Mouse (Mus musculus) colon, adult 2 months (tissue): ENCODE data around the gene Zfp651. TPM values are rescaled to one million over a fixed set of nuclear protein-coding genes. Genes with fewer than 3 reads are reported as not detected.

ENCODE experiments used
- polyA plus RNA-seq: library from polyadenylated mRNA; depleted of rRNA; stranded (reverse); fragments of >200 nt; gene quantifications from 2 replicates; pipeline ENCODE4 v1.2.3, GENCODE M21; 2012; rRNA removed

Zfp651 gene
- polyA plus RNA-seq: 21.9 and 23.4 TPM in 2 replicates

DNA sequence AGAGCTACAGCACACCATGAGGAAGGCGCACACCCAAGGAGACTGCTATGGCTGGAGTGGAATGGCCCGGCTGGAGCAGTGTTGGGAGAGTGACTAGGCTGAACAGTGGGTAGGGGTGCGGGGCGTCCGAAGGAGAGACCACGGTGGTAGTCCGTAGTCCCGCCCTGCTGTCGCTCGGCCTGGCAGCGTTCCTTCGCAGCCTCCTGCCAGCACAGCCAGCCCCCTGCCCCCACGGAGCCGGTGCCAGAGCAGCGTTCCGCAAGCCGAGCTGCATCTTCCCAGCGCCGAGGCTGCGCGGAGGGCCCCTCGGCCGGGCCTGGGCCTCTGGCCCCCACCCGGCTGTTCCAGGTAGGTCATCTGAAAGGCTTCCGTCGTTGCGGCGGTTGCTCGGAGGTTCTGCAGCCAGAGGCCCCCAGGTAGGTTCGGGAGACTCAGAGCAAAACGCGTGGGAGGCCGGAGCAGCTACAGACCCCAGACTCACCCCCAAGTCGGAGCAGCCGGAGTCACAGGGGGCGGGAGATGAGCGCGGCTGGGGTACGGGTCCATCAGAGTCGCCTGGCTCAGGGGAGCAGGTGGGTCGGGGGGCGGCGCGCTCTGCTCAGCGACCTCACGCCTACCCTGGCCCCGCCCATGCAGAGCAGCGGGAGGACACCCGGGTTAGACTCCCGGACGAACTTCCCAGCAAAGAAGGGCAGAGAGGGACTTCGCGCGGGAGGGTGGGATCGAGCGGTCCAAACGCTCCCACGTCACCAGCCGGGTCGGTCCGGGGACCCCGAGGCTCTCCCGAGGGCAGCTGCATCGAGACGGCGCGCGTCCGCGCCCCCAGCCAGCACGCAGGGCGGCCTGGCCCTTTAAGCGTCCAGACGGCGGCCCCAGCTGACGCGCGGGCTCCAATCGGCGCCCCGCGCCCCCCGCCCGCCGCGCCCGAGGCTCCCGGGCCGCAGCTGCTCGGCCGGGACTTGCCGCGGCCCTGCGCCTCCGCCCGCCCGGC, at the start of gene Zfp651:
Zfp651 (plus strand) TSS at position 240 of the 991 bp plus-strand sequence.

DNA sequence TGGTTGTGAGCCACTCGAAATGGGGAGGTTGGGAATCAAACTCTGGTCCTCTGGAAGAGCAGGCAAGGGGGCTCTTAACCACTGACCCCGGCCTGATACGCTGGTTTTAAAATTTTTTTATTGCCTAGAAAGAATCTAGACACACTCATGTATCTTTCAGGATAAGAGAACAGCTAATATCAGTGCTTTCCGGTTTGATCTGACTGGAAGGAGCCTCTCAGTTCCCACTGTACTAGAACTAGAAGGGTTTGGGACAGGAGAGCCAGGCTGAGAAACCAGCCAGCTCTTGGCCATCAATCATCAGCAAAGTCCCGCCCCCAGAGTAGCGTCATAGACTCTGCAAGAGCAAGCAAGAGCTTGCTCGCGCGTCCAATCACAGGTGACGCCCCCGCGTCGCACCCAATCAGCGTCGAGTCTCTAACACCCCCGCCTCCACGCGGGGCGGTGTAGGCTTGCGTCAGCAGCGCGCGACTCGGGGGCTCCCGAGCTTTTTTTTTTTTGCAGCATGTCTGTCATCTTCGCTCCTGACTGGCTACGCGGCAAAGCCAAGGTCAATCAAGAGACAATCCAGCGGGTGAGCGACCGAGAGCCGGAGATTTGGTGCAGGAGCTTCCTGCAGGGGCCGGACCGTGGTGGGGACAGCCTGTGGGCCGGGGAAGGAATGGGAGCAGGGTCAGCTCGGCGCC, 49.1 kb upstream of the Zfp651 start, which contains the start of gene Ss18l2:
Ss18l2 (plus strand) TSS at position 432 of the 686 bp plus-strand sequence.

DNA sequence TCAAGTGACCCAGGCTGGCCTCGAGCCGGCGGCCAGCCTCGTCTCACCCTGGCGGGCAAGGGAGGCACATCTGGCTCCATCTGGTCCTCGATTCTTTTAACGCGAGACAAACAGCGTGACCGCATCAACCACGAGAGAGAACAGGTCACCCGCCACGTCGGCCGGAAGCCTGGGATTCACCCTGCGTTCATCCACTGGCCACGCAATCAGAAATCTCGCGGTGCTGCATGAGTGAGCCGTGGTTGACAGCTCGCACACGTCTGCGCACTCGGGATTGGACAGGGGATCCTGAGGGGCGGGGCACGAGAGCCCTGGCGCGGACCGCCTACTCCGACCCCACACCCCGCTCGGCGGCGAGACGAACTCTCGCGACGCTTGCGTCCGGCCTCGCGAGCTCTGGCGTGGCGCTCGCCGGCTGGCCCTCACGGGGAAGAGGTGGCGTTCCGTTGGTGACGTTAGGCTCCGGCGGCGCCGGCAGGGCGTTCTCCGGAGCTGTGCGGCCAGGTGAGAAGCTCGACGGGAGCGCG, 40.3 kb upstream of the Zfp651 start, which contains the start of gene Nktr:
Nktr (plus strand) TSS at position 378 of the 527 bp plus-strand sequence.

DNA sequence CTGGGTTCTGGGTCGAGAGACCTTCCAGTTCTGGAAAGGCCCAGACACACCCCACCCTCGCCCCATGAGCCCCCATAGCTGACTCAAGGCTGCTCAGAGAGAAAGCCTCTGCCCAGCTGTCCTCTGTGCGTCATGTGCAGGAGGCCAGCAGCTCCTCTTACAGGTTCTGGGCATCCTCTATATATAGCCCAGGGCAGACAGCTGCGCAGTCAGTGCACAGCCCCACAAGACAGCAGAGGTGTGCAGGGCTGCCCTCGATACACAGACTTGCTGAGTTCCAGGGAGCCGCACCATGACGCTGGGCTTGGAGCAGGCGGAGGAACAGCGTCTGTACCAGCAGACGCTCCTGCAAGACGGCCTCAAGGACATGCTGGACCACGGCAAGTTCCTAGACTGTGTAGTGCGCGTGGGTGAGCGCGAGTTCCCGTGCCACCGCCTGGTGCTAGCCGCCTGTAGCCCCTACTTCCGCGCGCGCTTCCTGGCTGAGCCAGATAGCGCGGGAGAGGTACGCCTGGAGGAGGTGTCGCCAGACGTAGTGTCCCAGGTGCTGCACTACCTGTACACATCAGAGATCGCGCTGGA, 18.4 kb downstream of the Zfp651 start, which contains the start of gene Klhl40:
Klhl40 (plus strand) TSS at position 124 of the 582 bp plus-strand sequence.

DNA sequence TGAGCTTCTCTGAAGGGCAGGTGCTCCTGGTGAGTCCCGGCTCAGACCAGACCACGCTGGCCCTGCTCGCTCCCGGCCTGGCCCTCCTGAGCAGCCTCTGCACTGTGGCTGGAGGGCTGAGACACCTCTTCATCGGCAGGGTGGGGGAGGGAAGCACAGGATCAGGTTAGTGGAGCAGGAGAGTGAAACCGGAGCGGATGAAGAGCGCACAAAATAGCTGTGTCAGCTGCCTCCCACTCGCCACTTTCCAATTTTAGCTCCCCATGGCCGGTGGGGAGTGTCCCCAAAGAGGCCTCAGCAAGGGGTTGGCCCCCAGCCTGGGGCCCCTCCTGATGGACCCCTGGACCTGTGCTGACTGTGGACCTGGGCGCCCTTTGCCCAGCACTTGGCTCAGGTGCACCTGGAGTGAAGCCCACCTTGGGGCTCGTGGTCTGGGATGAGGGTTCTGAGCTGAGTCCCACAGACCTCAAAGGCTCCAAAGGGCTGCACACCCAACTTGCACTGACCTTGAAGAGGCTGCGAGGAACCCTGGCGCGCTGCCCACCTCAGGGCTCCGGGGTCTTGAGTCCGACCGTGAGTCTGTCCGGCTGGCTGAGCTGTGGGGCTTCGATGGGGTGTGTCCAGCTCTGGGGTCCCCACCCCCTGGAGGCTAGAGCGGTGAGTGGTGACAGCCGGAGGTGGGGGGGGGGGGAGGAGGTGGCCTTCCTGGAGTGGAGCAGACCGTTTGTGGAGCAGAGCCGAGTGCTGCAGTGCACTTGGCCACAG, 32.8 kb downstream of the Zfp651 start, which contains the start of gene Hhatl:
Hhatl (minus strand) TSS at position 751 of the 765 bp plus-strand sequence.

Other genes starting within 250 kb of the Zfp651 start
- 0.59 and 0.74 TPM in 2 replicates for gene Lyzl4, start 117.2 kb upstream of the Zfp651 start, polyA plus RNA-seq
- 124 and 132 TPM in 2 replicates for gene Vipr1, start 116.6 kb upstream of the Zfp651 start, polyA plus RNA-seq
- gene Sec22c, start 53.8 kb upstream of the Zfp651 start, polyA plus RNA-seq: 8.9 and 10.2 TPM in 2 replicates
- 16.9 and 22.0 TPM in 2 replicates for gene Ss18l2, start 49.0 kb upstream of the Zfp651 start, polyA plus RNA-seq
- 37.5 and 41.4 TPM in 2 replicates for gene Nktr, start 40.2 kb upstream of the Zfp651 start, polyA plus RNA-seq
- 0.21 and 0.55 TPM in 2 replicates for gene Klhl40, start 18.3 kb downstream of the Zfp651 start, polyA plus RNA-seq
- 5.0 and 6.6 TPM in 2 replicates for gene Hhatl, start 33.2 kb downstream of the Zfp651 start, polyA plus RNA-seq
- 0.25 and 0.30 TPM in 2 replicates for gene Ccdc13, start 80.1 kb downstream of the Zfp651 start, polyA plus RNA-seq
- 29.6 and 33.9 TPM in 2 replicates for gene Higd1a, start 99.0 kb downstream of the Zfp651 start, polyA plus RNA-seq
- gene Ackr2, start 139.0 kb downstream of the Zfp651 start, polyA plus RNA-seq: 1.8 and 2.2 TPM in 2 replicates
- 0.07 and 0.08 TPM in 2 replicates for gene Cyp8b1, start 157.0 kb downstream of the Zfp651 start, polyA plus RNA-seq
- gene Fam198a, start 191.7 kb downstream of the Zfp651 start, polyA plus RNA-seq: 1.3 and 1.5 TPM in 2 replicates
- 28.0 and 33.6 TPM in 2 replicates for gene Pomgnt2, start 237.8 kb downstream of the Zfp651 start, polyA plus RNA-seq